Comparison of ENCODE assay signal across 13 mouse cellular contexts in the genomic region with DNA sequence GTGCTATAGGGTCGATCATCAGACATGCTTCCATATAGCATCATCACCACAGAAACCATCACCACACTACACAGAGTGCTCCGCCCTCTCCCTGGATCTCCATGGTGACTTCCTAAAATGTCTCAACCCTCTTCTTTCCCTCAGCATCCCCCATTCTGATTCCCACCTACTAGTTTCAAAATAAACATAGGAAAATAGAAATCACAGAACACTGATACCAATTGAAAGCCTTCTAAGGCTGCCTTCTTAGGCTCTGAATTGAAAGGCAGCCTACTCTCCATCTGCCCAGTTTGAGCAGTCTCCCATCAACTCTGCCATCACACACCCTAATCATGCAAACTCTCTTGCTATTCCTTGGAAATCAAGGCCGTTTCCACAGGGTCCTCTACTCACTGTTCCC.
DNase-seq lines count a peak whose midpoint lies in the region.
"Had no signal": no experiment of that assay in that cellular context is flagged by ENCODE, and none has a peak within 500 bp of the region (broad histone marks: within the 10 kb centered on the region; RNA-seq: fewer than 3 reads in every experiment).

No protein-coding gene starts in this region.

- peak; percentile 34 to 71 for DNase-seq in layer of hippocampus, adult 18-20 months (ENCODE audit: low spot score in 2 of 2)
- DNase-seq in layer of hippocampus, adult 9-10 months (ENCODE audit: low spot score): no peak
- DNase-seq in left cerebral cortex, adult 11 months (ENCODE audit: low spot score): peak; percentile 13
- no peak for DNase-seq in left cerebral cortex, adult 18-20 months (ENCODE audit: low spot score in 2 of 2)
- DNase-seq in brain, adult 2 months (ENCODE audit: low read depth, low spot score): peak; percentile 85
- peak; percentile 17 to 83 for DNase-seq in left cerebral cortex, postnatal 25 days (ENCODE audit: low spot score in 2 of 2)
- DNase-seq: adrenal gland, adult 2 months; adrenal gland, postnatal 25 days; cerebellum, adult 2 months; cerebellum, postnatal 10 days; embryo, embryonic 11 days; gastrocnemius, adult 2 months; gastrocnemius, postnatal 25 days had no signal

- intact Hi-C loops in left cerebral cortex, postnatal 25 days (cut with DNase I): loop anchor here (2.0 kb wide), 1 partner anchor 233 kb away; no protein-coding TSS in a partner anchor

Comparison
In these comparisons a context has a peak if more than half of its experiments do, and no peak if none do; other contexts are left out.
1. DNase-seq: peak in layer of hippocampus, adult 18-20 months (2 of 2), left cerebral cortex, adult 11 months (single experiment), brain, adult 2 months (single experiment) and left cerebral cortex, postnatal 25 days (2 of 2); none in layer of hippocampus, adult 9-10 months (single experiment) and left cerebral cortex, adult 18-20 months (0 of 2).